Mouse (Mus musculus) cerebellum, adult 2 months (tissue): ENCODE measurements around the gene Ube2q2. TPM values are rescaled to one million over a fixed set of nuclear protein-coding genes. Genes with fewer than 3 reads are reported as not detected.

Experiments
- DNase-seq, 2 experiments: peaks; one replicate each; pipeline ENCODE4 v3.0.0; 2021
- H3K27ac ChIP-seq: fragments of 200-500 bp; 2 replicates; pipeline ENCODE4 v1.5.1; 2012; ENCODE audit warnings: low read length, control low read depth, inconsistent platforms; ENCODE audit not compliant: insufficient read depth
- H3K27me3 ChIP-seq: fragments of 200-500 bp; 2 replicates; pipeline ENCODE4 v1.6.1; 2012; ENCODE audit warnings: inconsistent platforms, mild to moderate bottlenecking, low read length, moderate library complexity; ENCODE audit not compliant: control insufficient read depth, insufficient read depth
- H3K4me1 ChIP-seq: fragments of 200-500 bp; 2 replicates; pipeline ENCODE4 v1.6.1; 2011; ENCODE audit warnings: low read length; ENCODE audit not compliant: control insufficient read depth, insufficient read depth
- H3K4me3 ChIP-seq: fragments of 200-500 bp; replicated peaks from 2 replicates; pipeline ENCODE3; 2011; ENCODE audit warnings: mild to moderate bottlenecking, low read depth, low read length, control low read depth; ENCODE audit not compliant: insufficient read depth
- CTCF ChIP-seq: fragments of 200-500 bp; IDR thresholded peaks from 2 replicates; pipeline ENCODE4 v1.5.1; 2011; ENCODE audit warnings: low read depth, mild to moderate bottlenecking, control low read depth, low read length, moderate library complexity, borderline replicate concordance; ENCODE audit not compliant: insufficient read depth
- POLR2A ChIP-seq: fragments of 200-500 bp; IDR thresholded peaks from 2 replicates; pipeline ENCODE4 v1.6.1; 2011; ENCODE audit warnings: low read length, control low read depth, borderline replicate concordance; ENCODE audit not compliant: insufficient read depth
- WGBS: fragments of 180-500 bp; shearing (Covaris S2); methylation state at CpG from one replicate; pipeline ENCODE4 v1.1.7; 2018; 5-methylcytosine and 5-hydroxymethylcytosine counted together
- polyA plus RNA-seq: library from polyadenylated mRNA; depleted of rRNA; stranded (reverse); fragments of >200 nt; gene quantifications from 2 replicates; pipeline ENCODE4 v1.2.3, GENCODE M21; 2012

The Ube2q2 gene
- polyA plus RNA-seq, 1 experiment, result 54.9 TPM

DNA sequence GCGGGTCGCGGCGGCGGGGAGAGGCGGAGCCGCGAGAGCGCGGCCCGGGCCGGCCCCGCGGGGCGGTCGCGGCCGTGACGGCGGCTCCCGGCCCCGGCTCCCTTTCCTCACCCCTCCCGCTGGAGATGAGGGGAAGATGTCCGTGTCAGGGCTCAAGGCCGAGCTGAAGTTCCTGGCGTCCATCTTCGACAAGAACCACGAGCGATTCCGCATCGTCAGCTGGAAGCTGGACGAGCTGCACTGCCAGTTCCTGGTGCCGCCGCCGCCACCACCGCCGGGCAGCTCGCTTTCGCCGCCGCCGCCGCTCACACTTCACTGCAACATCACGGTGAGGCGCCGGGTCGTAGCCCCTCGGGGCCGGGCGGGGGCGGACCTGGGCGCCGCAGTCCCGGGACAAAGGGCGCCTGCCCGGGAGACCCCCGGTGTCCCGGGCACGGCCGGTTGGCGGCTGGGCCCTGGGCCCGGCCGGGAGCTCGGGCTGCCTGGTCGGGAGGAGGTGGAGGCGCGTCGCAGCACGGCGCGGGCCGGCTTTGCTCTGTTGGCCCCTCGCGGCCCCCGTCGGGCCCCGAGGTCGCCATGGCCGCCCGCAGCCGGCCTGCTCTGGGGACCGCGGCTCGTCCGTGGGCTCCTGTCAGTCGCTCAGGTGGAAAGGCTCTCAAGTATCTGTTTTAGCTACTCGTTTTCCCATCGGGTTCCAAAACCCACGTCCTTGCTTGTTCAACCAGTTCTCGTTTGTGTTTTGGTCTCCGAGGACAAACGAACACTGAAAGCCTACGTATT, 1.0 kb downstream of the Ube2q2 start:
- Histone ChIP-seq H3K4me1 (peaks cover 10% of the 10 kb centered on the region; the same call in 1 of the 2 replicates), H3K27me3 (no peaks in the 10 kb centered on the region; the same call in 1 of the 2 replicates), H3K4me3 (peak overlapping the region; percentile 85), H3K27ac (peak overlapping the region; percentile 91)
- no peak for TF ChIP-seq CTCF
- TF ChIP-seq POLR2A, result no peak; the same call in 1 of the 2 replicates
- DNase-seq, result peak; percentile 72 to 78
- WGBS, result under 1% methylated on average over 92 of the region's 93 CpGs

- DNase-seq, result peak; percentile 73 to 78
- Histone ChIP-seq H3K27me3 (no peaks in the 10 kb centered on the region; the same call in 1 of the 2 replicates), H3K4me3 (peak overlapping the region; percentile 85), H3K27ac (peak overlapping the region; percentile 91), H3K4me1 (peaks cover 10% of the 10 kb centered on the region; the same call in 1 of the 2 replicates)
- TF ChIP-seq POLR2A, result no peak
- WGBS, result 2% methylated on average over 13 of the region's 13 CpGs
These were observed 1.6 kb downstream of the Ube2q2 start for GRCm38 (mm10) chr9:55150279-55150726.

DNA sequence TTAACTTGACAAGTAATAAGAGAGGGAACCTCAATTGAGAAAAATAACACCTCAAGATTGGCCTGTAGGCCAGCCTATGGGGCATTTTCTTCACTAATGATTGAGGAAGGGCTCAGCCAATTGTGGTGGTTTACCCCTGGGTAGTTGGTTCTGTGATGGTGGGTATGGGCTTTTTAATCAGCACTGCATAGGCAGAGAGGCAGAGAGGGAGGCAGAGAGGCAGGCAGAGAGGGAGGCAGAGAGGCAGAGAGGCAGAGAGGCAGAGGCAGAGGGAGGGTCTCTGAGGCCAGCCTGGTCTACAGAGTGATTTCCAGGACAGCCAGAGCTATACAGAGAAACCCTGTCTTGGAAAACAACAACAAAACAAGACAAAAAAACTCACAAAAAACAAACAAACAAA, 2.4 kb downstream of the Ube2q2 start:
- no peak for DNase-seq
- Histone ChIP-seq H3K4me1 (peaks cover 10% of the 10 kb centered on the region; the same call in 1 of the 2 replicates), H3K27ac (no peak overlapping the region), H3K4me3 (peak overlapping the region; percentile 11), H3K27me3 (no peaks in the 10 kb centered on the region; the same call in 1 of the 2 replicates)
- no peak for TF ChIP-seq CTCF
- no peak for TF ChIP-seq POLR2A

- no peak for TF ChIP-seq CTCF
- no peak for TF ChIP-seq POLR2A
- Histone ChIP-seq H3K4me3 (no peak overlapping the region), H3K4me1 (peaks cover 10% of the 10 kb centered on the region; the same call in 1 of the 2 replicates), H3K27ac (no peak overlapping the region), H3K27me3 (no peaks in the 10 kb centered on the region; the same call in 1 of the 2 replicates)
- no peak for DNase-seq
- 83% methylated on average over 5 of the region's 5 CpGs for WGBS
These were observed 4.3 kb downstream of the Ube2q2 start for GRCm38 (mm10) chr9:55152935-55153334.

GRCm38 (mm10) chr9:55170655-55171412, 22.2 kb downstream of the Ube2q2 start:
- peaks cover 3% of the 10 kb centered on the region for H3K4me1 ChIP-seq
- H3K27ac ChIP-seq, result no peak overlapping the region
- 90% methylated on average over 7 of the region's 7 CpGs for WGBS
- no peak for DNase-seq
- no peaks in the 10 kb centered on the region for H3K27me3 ChIP-seq
- TF ChIP-seq POLR2A (no peak), CTCF (no peak)
- H3K4me3 ChIP-seq, result no peak overlapping the region

- no peak overlapping the region for H3K4me3 ChIP-seq
- no peaks in the 10 kb centered on the region for H3K27me3 ChIP-seq
- TF ChIP-seq CTCF (no peak), POLR2A (no peak)
- H3K27ac ChIP-seq, result no peak overlapping the region
- peaks cover 3% of the 10 kb centered on the region for H3K4me1 ChIP-seq
- 71% methylated on average over 1 of the region's 1 CpGs for WGBS
- DNase-seq, result peak in 1 of 2 experiments; percentile 55
These were observed 23.6 kb downstream of the Ube2q2 start for GRCm38 (mm10) chr9:55172195-55172685.

DNA sequence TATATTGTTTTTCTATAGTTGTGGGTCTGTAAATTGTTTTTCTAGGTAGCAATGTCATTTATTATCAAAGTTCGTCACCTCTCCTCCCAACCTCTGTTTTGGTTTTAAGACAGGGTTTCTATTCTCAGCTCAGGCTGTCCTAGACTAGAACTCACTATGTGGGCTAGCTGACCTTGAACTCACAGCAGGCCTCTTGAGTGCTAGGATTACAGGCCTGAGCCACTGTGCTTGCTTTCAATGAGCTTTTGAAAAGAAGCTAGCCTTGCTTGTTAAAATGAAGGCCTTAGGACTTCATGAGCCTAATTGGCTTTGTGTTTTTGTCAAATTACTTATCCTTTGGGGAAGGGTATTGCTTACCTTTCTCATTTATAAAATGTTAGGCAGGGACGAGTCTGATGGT, 25.6 kb downstream of the Ube2q2 start:
- DNase-seq, result no peak
- TF ChIP-seq CTCF (no peak), POLR2A (no peak)
- H3K27me3 ChIP-seq, result no peaks in the 10 kb centered on the region
- WGBS, result 92% methylated on average over 2 of the region's 2 CpGs
- H3K4me3 ChIP-seq, result no peak overlapping the region
- H3K27ac ChIP-seq, result no peak overlapping the region
- H3K4me1 ChIP-seq, result peaks cover 3% of the 10 kb centered on the region

GRCm38 (mm10) chr9:55195876-55196275, 47.2 kb downstream of the Ube2q2 start:
- Histone ChIP-seq H3K27ac (no peak overlapping the region), H3K27me3 (no peaks in the 10 kb centered on the region), H3K4me3 (no peak overlapping the region), H3K4me1 (peaks cover 3% of the 10 kb centered on the region; the same call in 1 of the 2 replicates)
- WGBS, result 97% methylated on average over 3 of the region's 3 CpGs
- TF ChIP-seq CTCF (no peak), POLR2A (no peak)
- no peak for DNase-seq
